Mouse (Mus musculus) CH12.LX (cell line): Measurements from ENCODE around the gene Gm28827. TPM values are rescaled to one million over a fixed set of nuclear protein-coding genes. Genes with fewer than 3 reads are reported as not detected.
"Not testable (repeated sequence)": the region's sequence is repeated elsewhere in the genome, so short reads cannot be mapped to it uniquely, and the experiment has no call there.

Experiments used
- DNase-seq: peaks from one replicate; pipeline ENCODE4 v3.0.0-alpha.2; 2013; ENCODE audit errors: extremely low read depth
- H3K27ac ChIP-seq: 2 replicates; pipeline ENCODE4 v1.5.1; 2012; ENCODE audit warnings: low read depth, mild to moderate bottlenecking, control low read depth, moderate library complexity; ENCODE audit not compliant: insufficient read depth
- H3K27me3 ChIP-seq: replicated peaks from 2 replicates; pipeline ENCODE3; 2012; ENCODE audit warnings: inconsistent platforms
- H3K36me3 ChIP-seq, 2 experiments: replicated peaks in 1 of 2; 2 replicates each; pipeline versions ENCODE3 to v1.6.1; 2012; ENCODE audit warnings: inconsistent platforms in 1 of 2, low read length in 1 of 2, mild to moderate bottlenecking in 1 of 2, mixed read lengths in 1 of 2, moderate library complexity in 1 of 2; ENCODE audit not compliant: control insufficient read depth in 1 of 2, insufficient read depth in 1 of 2
- H3K4me1 ChIP-seq, 2 experiments: 2 replicates each; pipeline ENCODE4 v1.6.1; 2012; ENCODE audit warnings: inconsistent platforms in 1 of 2, moderate library complexity in 1 of 2; ENCODE audit not compliant: insufficient read depth in 2 of 2, control insufficient read depth in 1 of 2
- H3K4me2 ChIP-seq: 2 replicates; pipeline ENCODE4 v1.6.1; 2012; ENCODE audit warnings: low read depth, mild to moderate bottlenecking, control low read depth; ENCODE audit not compliant: poor library complexity, insufficient read depth, severe bottlenecking
- H3K4me3 ChIP-seq, 3 experiments: fragments of 150-350 bp in 1 of 3; sonication (generic) in 1 of 3; replicated peaks in 1 of 3; 2 replicates each; pipeline versions ENCODE3 to v1.5.1; 2011 to 2012; ENCODE audit warnings: low read depth in 2 of 3, low read length in 2 of 3, mild to moderate bottlenecking in 2 of 3, moderate library complexity in 2 of 3, control low read depth in 1 of 3, improper control_type of control experiment in 1 of 3, inconsistent platforms in 1 of 3, mixed read lengths in 1 of 3; ENCODE audit not compliant: poor library complexity in 1 of 3
- H3K79me2 ChIP-seq: replicated peaks from 2 replicates; pipeline ENCODE4 v1.6.1; 2012; ENCODE audit warnings: mild to moderate bottlenecking, moderate library complexity; ENCODE audit not compliant: control insufficient read depth, poor library complexity, insufficient read depth, severe bottlenecking; ENCODE audit errors: extremely low read depth
- H3K9ac ChIP-seq: 2 replicates; pipeline ENCODE4 v1.6.1; 2012; ENCODE audit warnings: low read depth, mild to moderate bottlenecking, control low read depth, moderate library complexity; ENCODE audit not compliant: insufficient read depth
- H3K9me3 ChIP-seq: replicated peaks from 2 replicates; pipeline ENCODE3; 2012; ENCODE audit warnings: low read length, inconsistent platforms, mixed read lengths
- dilution Hi-C: fragments of 300-500 bp; cut with MboI; formaldehyde crosslinking; loops from 2 replicates; pipeline ENCODE4 v1.14.3; 2020; ENCODE audit warnings: low sequenced_read_pairs; ENCODE audit not compliant: extremely low pct_unique_long_range_greater_than_20kb, extremely low pct_ligation_motif_present
- in situ Hi-C: fragments of 300-500 bp; cut with MboI; formaldehyde crosslinking; loops from 3 replicates; pipeline ENCODE4 v1.14.3; 2019; ENCODE audit warnings: low sequenced_read_pairs, low pct_ligation_motif_present, low pct_unique_long_range_greater_than_20kb, mixed read lengths
- polyA plus RNA-seq: library from polyadenylated mRNA; unstranded; fragments of >175 nt; gene quantifications from 2 replicates; pipeline ENCODE4 v1.2.1, GENCODE M21; 2012; ENCODE audit warnings: low read depth; ENCODE audit not compliant: insufficient read length
- total RNA-seq, 2 experiments: library from RNA; depleted of rRNA; stranded (reverse); fragments of 300-350 nt in 1 of 2; fragments of >200 nt in 1 of 2; gene quantifications; 2 replicates each; pipeline ENCODE4 v1.2.3; 2012 to 2014

Gm28827 gene
- total RNA-seq (2012; rRNA removed) = not detected in 2 replicates
- not detected in 2 replicates for total RNA-seq (2014; rRNA removed)
- polyA plus RNA-seq = not detected in 2 replicates

GRCm38 (mm10) chrY:83030647-83031046, at the start of gene Gm28827:
Gm28827 (plus strand) TSS chrY:83030947.
- H3K4me2 ChIP-seq, dilution Hi-C loops, H3K4me3 ChIP-seq, H3K27ac ChIP-seq, H3K4me1 ChIP-seq, DNase-seq, H3K9ac ChIP-seq, H3K27me3 ChIP-seq, in situ Hi-C loops, H3K79me2 ChIP-seq, H3K36me3 ChIP-seq, H3K9me3 ChIP-seq: not testable (repeated sequence)
